Mouse (Mus musculus) WW6 (cell line): ENCODE measurements around the gene Thap2.

ENCODE experiments used
- DNase-seq: peaks from one replicate; pipeline ENCODE4 v3.0.0-alpha.2; 2013; ENCODE audit warnings: low read depth, low spot score

Thap2 gene

GRCm38 (mm10) chr10:115355016-115355415 is 29.2 kb downstream of the Thap2 start:
- DNase-seq: no peak

GRCm38 (mm10) chr10:115354553-115354952 is 29.7 kb downstream of the Thap2 start:
- DNase-seq: no peak

GRCm38 (mm10) chr10:115350810-115351397 is 33.3 kb downstream of the Thap2 start:
- DNase-seq: peak; percentile 16

- no peak for DNase-seq
These were observed 34.7 kb downstream of the Thap2 start for GRCm38 (mm10) chr10:115349509-115349908.

GRCm38 (mm10) chr10:115349029-115349428 is 35.2 kb downstream of the Thap2 start:
- no peak for DNase-seq

- no peak for DNase-seq
These were observed 36.1 kb downstream of the Thap2 start for GRCm38 (mm10) chr10:115348131-115348530.

- no peak for DNase-seq
These were observed 37.8 kb downstream of the Thap2 start for GRCm38 (mm10) chr10:115346444-115346843.

GRCm38 (mm10) chr10:115342771-115343425 is 41.3 kb downstream of the Thap2 start:
- DNase-seq: no peak

GRCm38 (mm10) chr10:115339820-115340328 is 44.4 kb downstream of the Thap2 start:
- no peak for DNase-seq

- DNase-seq: no peak
These were observed 47.3 kb downstream of the Thap2 start for GRCm38 (mm10) chr10:115336901-115337300.

GRCm38 (mm10) chr10:115333528-115333927 is 50.7 kb downstream of the Thap2 start:
- no peak for DNase-seq

GRCm38 (mm10) chr10:115332997-115333396 is 51.2 kb downstream of the Thap2 start:
- DNase-seq: no peak

GRCm38 (mm10) chr10:115332420-115332952 is 51.8 kb downstream of the Thap2 start:
- no peak for DNase-seq

GRCm38 (mm10) chr10:115329010-115329530 is 55.2 kb downstream of the Thap2 start:
- no peak for DNase-seq

GRCm38 (mm10) chr10:115328514-115328913 is 55.7 kb downstream of the Thap2 start:
- no peak for DNase-seq

- peak; percentile 18 for DNase-seq
These were observed 60.9 kb downstream of the Thap2 start for GRCm38 (mm10) chr10:115323295-115323694.

- DNase-seq: no peak
These were observed 62.8 kb downstream of the Thap2 start for GRCm38 (mm10) chr10:115321317-115322035.
